Mouse (Mus musculus) thymus, adult 2 months (tissue): ENCODE measurements at regions not wholly inside any gene's neighbourhood (a gene's known extent, or its start where the extent isn't known, plus 50 kb on each side); places are given as distances from the start of the nearest gene placed in this dataset.

Experiments
- CTCF ChIP-seq: fragments of 200-500 bp; IDR thresholded peaks from 2 replicates; pipeline ENCODE4 v1.5.1; 2012; ENCODE audit warnings: mild to moderate bottlenecking, control low read depth, low read length, moderate library complexity, borderline replicate concordance; ENCODE audit not compliant: control insufficient read depth, poor library complexity, insufficient read depth; ENCODE audit errors: extremely low read depth
- POLR2A ChIP-seq: fragments of 200-500 bp; IDR thresholded peaks from 2 replicates; pipeline ENCODE4 v1.6.1; 2012; ENCODE audit warnings: mild to moderate bottlenecking, low read length, control low read depth, moderate library complexity; ENCODE audit not compliant: control insufficient read depth, poor library complexity, insufficient read depth; ENCODE audit errors: extremely low read depth

DNA sequence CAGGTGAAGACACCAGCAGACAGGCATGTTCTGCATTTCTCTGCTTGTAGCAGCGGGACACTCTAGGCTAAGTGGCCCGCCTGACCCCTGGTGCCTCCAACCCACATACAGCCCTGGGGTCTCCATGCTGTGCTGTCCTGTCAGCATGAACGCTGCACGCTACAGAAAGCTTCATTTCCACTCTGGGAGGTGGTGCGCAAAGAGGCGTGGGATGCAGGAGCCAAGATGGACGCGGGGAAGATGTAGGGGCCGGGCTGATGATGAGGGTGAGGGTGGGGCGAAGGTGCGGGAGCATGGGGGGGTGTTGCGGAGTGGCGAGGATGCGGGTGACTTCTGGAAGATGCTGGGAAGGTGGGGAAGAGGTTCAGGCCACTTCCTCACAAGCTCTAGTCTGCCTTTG, 88.6 kb upstream of the Hmga2 start:
- TF ChIP-seq CTCF (no peak), POLR2A (no peak)
